Mouse (Mus musculus) layer of hippocampus, postnatal 25 days (tissue): ENCODE data around the gene Denr. TPM values are rescaled to one million over a fixed set of nuclear protein-coding genes. Genes with fewer than 3 reads are reported as not detected.

Source experiments
- DNase-seq, 2 experiments: peaks; one replicate each; pipeline ENCODE4 v3.0.0; 2022; ENCODE audit warnings: mixed read lengths in 2 of 2, low spot score in 1 of 2; ENCODE audit errors: extremely low spot score in 1 of 2
- total RNA-seq, 2 experiments: library from RNA; stranded (reverse); gene quantifications; 2 replicates each; pipeline ENCODE4 v1.2.3; 2021

The Denr gene
- 10 to 100 TPM; 60.5 to 62.0 TPM for total RNA-seq

DNA sequence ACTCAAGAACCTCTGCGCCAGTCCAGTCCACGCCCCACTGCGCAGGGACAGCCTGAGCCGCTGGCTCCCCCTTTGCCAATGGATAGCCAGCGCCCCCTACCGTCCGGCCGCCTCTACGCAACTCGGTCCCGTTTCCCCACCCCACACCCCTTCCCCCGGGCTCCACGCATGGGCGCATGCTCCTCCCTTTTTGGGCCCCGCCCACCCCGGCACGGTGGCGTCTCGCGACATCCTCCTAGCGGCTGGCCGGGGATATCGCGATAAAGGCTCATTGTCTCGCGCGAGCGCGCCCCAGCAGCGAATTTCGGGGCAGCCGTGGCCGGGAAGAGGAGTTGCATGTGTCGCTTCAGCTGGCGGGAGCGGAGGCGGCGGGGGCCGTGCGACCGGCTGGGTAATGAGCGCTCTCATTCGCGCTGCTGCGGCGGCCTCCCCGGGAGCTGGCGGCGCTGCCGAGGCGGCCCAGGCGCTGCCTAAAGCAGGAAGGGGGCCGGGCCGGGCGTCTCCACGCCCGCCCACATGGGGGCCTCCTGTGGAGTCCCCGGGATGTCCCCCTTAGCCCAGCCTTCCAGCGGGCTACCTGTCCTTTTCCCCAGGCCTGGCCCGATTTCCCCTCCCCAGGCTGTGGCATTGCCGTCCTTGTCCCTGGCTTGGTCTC, at the start of gene Denr:
Denr (plus strand) TSS at position 200 of the 655 bp plus-strand sequence.
- DNase-seq: peak; percentile 99 to 100

DNA sequence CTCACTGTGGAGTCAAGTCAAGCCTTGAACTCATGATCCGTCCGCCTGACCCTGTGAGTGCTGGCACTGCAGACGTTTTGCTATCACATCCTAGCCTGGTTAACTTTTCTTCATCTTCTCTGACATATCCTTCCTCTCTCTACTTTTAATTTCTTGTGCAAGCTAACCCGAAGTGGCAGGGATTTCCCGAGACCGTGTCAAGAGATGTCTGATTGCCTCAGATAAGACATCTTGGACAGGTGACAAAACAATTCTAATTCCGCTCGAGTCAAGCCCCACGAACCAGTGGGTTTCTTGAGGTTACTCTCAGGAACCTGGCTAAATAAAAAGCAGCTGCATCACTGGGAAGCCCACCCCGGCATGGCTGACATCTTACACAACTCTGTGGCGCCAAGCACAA, 48.2 kb upstream of the Denr start:
- no peak for DNase-seq

DNA sequence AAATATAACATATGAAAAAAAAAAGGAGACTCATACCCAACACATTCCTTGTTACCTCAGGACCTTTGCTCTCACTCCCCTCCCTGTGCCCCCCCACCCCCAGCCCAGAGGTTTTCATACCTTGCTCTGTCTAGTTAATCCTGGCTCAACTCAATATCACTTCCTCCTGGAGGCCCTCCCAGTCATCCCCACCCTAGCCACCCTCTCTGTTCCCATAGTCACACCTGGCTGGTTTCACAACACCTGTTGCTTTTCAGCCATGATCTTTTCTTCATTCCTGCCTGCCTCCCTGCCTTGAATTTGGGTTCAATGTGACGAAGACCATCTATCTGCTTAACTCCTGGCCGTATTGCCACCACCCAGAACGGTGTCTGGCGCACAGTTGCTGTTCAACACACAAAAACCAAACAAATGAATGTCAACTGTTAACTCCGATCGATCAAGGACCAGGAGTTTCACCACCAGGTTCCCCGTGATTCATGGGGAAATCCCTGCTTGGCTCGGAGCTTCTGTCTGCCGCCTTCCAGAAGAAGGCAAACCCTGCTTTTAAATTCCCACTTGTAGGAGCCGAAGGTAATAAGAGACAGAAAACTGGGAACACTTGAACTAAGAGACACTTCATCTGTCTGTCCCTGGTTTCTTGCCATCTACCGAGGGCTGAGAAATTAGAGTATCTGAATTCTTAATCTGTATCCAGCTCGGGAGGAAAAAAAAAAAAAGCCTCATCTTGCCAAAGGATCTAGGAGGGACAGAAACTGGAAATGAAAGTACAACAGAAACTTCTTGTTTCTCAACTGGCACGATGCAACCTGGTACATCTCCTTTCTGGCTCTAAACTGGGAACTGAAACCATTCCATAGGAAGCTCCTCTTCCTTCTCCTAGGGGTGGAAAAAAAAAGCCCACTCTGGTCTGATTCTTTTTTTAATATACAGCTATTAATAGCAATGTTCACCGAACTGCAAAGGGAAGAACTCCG, 44.3 kb upstream of the Denr start:
- no peak for DNase-seq

DNA sequence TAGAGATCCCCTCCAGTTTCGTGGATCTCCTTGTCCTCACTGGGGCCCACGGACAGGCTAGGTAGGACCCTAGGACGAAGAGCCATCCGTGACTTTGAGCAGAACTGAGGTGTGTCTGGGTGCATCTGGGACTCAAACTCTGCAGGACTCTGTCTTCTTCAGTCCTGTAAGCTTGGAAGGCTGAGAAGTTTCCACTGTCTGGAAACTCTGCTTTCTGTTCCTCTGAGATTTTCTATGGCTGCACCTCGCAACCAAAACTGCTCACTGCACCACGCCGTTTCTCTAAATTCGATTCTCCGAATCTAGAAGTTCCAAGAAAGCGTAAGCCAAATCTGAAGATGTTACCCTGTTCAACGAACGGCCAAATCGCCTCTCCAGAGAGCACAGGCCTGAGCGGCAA, 43.0 kb upstream of the Denr start:
- DNase-seq: no peak

DNA sequence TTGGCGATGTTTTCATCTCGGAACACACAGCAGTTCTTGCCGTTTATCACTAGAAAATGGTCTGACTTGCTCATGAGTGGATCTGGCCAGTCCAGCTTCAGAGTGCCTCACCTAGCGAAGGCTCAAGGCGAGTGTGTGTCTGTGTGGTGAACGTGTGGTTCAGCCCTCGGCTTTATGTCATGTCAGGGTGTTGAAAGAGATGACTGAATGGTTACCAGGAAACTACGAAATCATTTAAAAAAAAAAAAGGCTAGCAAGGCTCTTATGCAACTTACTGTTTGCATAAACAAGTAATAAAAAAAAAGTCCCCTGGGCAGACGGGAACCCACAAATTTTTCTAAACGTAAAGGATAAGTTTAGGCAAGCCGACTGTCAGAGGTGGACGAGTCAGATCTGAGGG, 41.6 kb upstream of the Denr start, which contains the start of gene Hcar2:
Hcar2 (minus strand) TSS at position 135 of the 400 bp plus-strand sequence.
- DNase-seq: no peak

DNA sequence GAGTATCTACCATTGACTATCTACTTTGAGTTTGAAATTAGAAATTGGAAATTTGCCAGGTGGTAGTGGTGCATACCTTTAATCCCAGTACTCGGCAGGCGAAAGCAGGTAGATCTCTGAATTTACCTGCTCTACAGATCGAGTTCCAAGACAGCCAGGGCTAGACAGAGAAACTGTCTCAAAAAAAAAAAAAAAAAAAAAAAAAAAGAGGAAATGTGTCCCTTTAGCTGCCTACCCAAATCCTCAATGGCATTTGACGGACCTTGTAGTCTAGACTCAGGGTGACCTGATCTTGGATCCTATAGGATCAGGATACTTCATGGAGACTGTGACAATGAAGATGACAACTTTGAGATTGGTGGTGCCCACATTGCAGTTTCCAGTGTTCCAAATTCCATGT, 40.5 kb upstream of the Denr start:
- DNase-seq: no peak

DNA sequence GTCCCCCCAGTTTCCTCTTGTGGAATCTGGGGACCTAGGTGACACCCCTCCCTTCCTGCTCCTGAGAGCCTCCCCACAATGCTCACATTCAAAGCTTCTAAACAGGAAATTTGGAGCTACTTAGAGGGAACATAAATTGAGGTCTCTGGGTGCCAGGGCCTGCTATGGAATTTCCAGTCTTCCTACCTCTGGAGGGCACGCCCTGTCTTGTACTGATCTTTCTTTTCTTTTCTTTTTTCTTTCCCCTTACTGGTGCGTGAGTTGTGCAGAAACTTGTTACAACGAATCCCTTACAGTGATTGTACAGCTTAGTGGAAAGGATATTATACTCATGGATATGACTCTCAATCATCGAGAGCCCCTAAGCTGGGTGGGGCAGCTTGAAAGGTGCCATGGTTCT, 37.4 kb upstream of the Denr start:
- no peak for DNase-seq

DNA sequence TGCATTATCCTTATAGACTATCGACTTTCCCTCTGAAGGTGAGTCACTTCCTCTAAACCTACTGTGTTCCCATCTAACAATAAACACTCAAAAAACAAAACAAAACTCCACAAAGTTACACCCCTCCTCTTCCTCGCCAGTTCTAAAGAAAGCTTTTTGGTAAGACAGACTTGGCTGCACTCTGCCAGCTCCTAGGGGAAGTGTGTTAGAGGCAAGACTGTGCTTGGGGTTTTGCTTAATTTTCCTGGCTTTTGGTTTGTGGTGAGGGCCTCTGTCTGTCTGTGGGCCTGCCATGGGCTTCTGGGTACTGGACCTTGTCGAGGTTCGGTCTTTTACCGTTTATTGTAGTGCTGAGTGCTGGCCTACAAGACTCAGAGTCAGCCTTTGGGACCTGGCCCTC, 32.8 kb upstream of the Denr start:
- no peak for DNase-seq

DNA sequence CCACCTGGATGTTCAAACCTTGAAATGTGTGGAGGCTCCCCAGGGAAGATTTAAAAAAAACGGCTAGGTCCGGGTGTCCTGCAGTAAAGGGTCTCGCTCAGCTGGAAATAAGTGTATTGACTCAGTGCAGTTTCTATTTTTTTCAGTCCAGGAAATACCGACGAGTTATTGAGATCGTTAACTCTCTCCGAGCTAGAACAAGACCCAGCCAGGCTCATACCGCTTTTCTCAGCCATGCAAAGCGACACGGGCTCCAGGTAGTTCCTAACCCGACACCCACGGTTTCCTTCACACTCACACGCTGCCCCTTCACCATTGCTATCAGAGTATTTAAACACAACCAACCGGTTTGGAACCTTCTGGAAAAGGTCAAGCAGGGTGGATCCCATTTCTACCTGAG, 28.9 kb upstream of the Denr start:
- no peak for DNase-seq

DNA sequence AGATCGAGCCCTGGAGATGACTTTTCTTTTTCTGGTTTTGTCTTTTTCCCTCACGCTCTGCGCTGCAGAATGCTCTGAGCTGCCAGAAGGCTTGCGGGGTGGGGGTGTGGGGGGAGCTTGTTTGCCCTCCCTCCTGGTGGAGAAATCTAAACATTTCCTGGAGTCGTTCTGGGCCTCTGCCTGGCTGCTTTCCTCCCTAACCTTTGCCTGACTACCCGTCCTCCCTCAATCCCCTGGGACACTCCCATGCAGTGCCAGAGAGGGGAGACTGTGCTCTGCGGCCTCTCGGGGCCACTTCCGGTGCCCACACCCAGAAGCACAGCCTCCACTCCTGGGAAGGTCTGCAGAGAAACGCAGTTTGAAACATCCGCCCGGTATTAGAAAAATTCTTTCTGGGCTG, 27.0 kb upstream of the Denr start, which contains the start of gene Hcar1:
Hcar1 (minus strand) TSS at position 93 of the 400 bp plus-strand sequence.
- DNase-seq: no peak

DNA sequence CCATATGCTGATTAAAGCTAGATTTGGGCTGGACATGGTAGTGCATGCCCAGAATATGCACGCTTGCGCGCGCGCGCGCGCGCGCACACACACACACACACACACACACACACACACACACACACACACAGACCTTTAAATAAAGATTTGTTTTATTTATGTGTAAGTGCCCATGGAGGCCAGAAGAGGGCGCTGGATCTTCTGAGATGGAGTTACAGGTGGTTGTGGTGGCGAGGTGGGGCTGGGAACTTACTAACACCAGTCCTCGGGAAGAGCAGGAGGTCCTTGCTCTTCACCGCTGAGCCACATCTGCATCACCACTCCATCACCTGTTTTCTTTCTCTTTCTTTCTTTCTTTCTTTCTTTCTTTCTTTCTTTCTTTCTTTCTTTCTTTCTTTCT, 26.2 kb upstream of the Denr start:
- no peak for DNase-seq

DNA sequence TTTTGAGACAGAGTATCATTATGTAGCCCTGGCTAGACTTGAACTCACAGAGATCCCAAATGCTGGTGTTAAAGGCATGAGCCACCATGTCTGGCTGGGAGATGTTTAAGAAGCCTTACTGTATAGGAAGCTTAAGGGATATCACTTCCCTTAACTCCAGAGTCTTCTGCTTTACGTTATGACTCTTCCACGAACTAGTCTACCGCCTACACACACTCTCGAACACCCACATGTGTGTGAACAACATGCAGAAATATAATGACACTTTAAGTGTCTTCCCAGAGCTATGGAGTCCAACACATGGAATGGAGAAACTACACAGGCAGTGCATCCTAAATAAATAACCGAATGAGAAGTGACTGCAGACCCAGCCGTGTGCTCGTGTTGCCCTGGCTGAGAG, 23.1 kb upstream of the Denr start:
- no peak for DNase-seq

DNA sequence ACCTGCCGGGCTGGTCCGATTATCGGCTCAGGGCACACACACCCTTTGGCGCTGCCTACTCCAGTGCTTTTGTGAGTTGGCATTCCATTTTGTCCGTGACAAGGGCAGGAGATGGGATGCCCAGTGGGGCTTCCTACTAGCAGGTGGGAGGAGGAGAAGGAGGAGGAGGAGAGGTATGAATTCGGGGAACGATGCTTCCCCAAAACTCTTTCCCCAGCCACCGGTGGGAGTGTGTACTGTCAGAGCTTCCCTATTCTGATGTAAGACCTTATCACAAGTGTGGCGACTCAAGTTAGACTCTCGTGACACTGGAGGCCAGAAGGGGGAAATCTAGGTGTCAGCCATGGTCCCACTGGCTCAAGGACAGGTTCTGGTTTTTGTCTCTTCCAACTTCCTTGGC, 22.6 kb upstream of the Denr start:
- no peak for DNase-seq

DNA sequence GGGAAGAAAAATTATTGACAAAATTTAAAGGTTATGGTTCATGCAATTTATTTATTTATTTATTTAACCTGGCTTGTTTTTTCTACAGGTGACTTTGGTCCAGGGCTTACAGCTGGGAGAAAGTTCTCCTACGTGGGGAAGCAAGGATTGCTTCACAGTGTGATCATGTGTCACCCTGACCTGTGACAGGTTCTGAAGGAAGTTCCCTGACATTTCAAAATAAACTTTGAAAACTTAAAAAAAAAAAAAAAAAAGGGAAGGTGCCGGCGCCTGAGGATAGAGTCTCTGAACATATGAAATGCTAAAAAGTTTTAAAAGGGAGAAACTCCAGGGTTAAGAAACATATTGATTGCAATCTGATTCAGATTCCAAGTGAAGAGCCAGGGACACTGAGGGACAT, 20.6 kb upstream of the Denr start:
- no peak for DNase-seq

DNA sequence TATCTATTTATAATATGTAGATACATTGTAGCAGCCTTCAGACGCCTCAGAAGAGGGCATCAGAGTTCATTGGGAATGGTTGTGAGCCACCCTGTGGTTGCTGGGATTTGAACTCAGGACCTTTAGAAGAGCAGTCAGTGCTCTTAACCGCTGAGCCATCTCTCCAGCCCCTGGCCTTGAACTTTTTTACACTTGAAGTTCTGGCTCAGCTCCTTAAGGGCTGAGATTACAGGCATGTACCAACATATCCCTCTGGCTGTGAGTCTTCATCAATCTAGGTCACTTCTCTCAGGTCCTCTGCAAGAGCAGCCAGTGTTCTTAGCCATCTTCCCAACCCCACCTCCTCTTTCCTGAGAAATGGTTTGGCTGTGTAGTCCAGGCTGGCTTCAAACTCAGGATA, 16.7 kb upstream of the Denr start:
- DNase-seq: no peak

DNA sequence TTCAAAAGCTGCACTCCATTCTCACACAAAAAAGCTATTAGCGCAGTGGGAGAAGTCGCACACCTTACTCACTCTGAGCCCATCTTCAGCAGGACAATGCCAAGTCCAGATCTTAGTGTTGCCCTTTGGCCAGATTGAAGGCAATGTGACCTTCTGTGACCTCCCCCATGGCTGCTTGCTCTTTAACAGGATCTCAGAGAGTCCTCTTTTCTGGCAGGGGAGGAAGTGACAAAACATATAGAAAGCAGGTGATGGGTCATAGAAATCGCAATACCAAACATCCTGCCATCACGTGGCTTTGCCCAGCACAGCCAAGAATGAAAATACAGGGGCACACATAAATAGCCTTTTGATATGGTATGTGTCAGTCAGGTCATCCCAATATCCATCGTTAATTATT, 16.0 kb upstream of the Denr start:
- DNase-seq: no peak

DNA sequence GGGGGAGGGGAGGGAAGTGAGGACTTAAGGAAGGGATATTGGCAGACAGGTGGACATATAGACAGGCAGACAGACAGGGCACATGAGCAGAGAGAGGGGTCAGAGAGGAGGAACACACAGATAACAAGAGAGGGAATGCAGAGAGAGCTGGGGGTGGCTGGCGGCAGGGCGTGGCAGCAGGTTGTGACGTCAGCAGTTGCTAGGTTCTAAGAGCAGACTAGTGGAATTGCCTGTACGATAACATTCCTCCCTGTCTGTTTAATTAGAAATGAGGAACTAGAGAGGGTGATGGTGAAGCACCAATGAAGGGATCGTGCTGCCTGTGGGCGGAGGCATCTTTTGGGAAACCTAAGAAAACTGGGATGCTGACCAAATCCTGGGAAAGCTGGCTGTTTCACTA, 15.3 kb upstream of the Denr start:
- peak; percentile 38 to 46 for DNase-seq

DNA sequence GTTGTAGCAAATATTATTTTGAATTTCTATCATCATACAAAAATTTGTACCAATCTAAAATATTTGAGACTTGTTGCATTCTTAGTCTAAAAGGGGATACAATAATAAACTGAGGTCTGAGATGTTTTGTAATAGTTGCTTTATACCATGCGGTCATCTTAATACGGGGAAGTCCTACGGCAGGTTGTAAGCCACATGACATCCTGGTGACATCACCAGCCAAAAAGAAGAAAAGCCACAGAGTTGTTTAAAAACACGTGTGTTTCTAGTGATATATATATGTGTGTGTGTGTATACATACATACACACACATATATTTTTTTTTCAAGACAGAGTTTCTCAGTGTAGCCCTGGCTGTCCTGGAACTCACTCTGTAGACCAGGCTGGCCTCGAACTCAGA, 13.5 kb upstream of the Denr start:
- no peak for DNase-seq

DNA sequence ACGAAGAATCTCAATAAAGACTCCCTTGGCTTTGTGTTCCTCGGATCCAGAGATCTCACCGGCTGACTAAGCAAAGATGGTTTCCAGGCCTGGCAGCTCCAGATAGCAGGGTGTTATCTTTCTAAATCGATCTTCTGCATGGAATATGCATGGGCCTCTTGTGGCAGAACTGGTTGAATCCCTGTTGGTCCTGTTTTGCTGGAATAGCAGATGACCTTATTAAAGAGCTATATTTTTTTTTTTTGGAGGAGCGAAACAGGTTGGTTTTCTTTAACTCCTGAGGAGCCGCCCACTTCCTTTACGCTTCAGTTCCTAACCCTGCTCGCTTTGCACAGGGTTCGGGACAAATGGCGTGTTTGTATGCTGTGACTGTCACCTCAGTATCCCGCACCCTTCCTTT, 10.6 kb upstream of the Denr start:
- DNase-seq: no peak

DNA sequence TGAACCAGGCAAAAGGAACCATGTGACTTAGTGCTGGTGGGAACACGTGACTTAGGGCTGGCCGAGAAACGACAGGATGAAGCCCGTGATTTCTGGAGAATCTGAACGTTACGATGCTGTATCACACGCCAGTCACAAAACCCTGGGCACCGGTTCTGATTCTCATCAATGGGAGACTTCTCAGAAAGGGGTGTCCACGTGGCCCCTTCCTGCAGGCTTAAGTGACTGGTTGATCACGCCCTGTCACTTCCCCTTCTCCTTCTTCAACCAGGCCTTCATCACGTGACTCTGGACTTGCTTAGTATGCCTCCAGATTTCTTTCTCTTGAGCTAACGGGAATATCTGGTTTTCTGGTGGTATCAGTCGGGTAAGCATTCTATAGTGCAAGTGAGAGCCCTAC, 9.6 kb upstream of the Denr start:
- DNase-seq: no peak

DNA sequence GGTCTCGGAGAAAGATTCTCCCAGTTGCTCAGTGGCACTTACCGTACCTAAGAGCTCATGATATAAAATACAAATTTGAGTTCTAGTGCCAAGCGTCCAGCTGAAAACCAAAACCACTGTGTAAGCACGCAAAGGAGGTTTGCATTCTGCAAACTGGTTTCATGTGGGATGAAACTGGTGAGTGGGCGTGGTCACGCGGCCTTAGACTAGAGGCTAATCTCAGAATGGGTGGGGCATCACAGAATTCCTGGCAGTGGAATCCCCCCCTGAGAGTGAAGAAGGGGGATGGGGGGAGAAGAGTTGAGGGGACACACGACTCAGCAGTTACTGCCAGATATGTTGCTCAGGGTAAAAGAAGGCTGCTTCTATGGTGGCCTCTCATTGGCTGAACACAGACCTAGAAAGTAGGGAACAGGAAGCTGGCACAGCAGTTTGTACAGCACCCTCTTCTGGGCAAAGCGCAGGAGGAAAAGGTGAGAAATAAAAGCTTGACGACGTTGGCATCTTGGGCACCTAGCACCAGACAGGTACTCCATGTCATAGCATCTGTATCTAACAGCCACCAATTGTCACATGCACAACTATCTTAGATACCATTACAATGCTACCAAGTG, 2.8 kb upstream of the Denr start:
- no peak for DNase-seq
